Mouse (Mus musculus): Measurements from ENCODE around the gene Nos2. TPM values are rescaled to one million over a fixed set of nuclear protein-coding genes. Genes with fewer than 3 reads are reported as not detected.
"Not testable (repeated sequence)": the region's sequence is repeated elsewhere in the genome, so short reads cannot be mapped to it uniquely, and the experiment has no call there.

The Nos2 gene
- polyA plus RNA-seq, 1 experiment from 2014 or later, result 0.89 TPM

GRCm38 (mm10) chr11:79005578-79006394, 85.2 kb downstream of the Nos2 start:
- 90% methylated on average over 14 of the region's 14 CpGs for WGBS
- Histone ChIP-seq H3K4me3 (no peak overlapping the region), H3K27me3 (ENCODE audit: poor library complexity, severe bottlenecking) (no peaks in the 10 kb centered on the region), H3K27ac (no peak overlapping the region), H3K9me3 (no peaks in the 10 kb centered on the region), H3K36me3 (replicated peaks) (no peaks in the 10 kb centered on the region), H3K4me1 (peaks cover 16% of the 10 kb centered on the region)
- no peak for DNase-seq (ENCODE audit: extremely low spot score, low spot score)

GRCm38 (mm10) chr11:79006417-79006816, 85.8 kb downstream of the Nos2 start:
- H3K36me3 ChIP-seq (replicated peaks), result no peaks in the 10 kb centered on the region
- WGBS, result 83% methylated on average over 5 of the region's 5 CpGs

GRCm38 (mm10) chr11:79007356-79007755, 86.8 kb downstream of the Nos2 start:
- DNase-seq (ENCODE audit: extremely low spot score, low spot score); H3K9me3 ChIP-seq; H3K27me3 ChIP-seq (ENCODE audit: poor library complexity, severe bottlenecking); H3K36me3 ChIP-seq (replicated peaks); H3K27ac ChIP-seq; H3K4me3 ChIP-seq: not testable (repeated sequence)
- H3K4me1 ChIP-seq, result peaks cover 13% of the 10 kb centered on the region
- WGBS, result 92% methylated on average over 3 of the region's 3 CpGs

More at GRCm38 (mm10) chr11:79006417-79006816, 85.8 kb downstream of the Nos2 start:
- Histone ChIP-seq H3K27ac (no peak overlapping the region), H3K9me3 (no peaks in the 10 kb centered on the region), H3K4me1 (peaks cover 16% of the 10 kb centered on the region), H3K27me3 (ENCODE audit: poor library complexity, severe bottlenecking) (no peaks in the 10 kb centered on the region), H3K4me3 (no peak overlapping the region)
- no peak for DNase-seq (ENCODE audit: extremely low spot score, low spot score)

DNA sequence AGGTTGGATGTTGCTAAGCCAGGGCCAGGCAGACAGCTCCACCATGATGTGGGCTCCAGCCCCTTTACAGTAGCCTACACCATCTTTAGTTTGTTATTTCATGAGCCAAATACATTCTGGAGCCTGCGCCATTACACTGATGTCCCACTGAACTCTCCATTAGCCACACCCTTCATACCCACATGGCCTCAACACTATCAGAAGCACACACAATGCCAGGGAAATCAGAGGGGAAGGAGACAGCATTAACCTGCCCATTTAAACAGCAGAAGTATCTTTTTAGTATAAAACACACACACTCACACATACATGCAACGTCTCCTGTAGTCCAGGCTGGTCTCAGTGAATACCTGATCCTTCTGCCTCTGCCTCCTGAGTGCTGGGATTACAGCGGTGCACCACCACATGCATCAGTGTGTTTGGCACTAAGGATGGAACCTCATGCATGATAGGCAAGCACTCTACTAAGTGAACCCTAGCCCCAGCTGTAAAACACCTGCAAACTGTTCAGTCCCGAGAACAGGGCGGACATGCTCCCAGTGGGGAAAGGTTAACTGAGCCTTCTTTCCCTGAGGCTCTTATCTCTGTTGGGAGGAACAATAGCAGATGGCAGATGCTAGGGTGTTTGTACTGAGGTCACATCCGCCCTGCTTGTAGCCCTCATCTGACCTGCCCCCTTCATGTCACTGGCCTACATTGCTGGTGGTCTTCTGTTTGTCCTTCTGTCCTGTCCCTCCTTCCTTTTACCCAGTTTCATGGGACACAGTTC, 87.6 kb downstream of the Nos2 start:
- Histone ChIP-seq H3K4me1 (0 out of 2 replicates have a peak, but pooled peaks cover 8% of the 10 kb centered on the region), H3K9me3 (no peaks in the 10 kb centered on the region), H3K36me3 (replicated peaks) (no peaks in the 10 kb centered on the region), H3K27ac (no peak overlapping the region), H3K27me3 (ENCODE audit: poor library complexity, severe bottlenecking) (no peaks in the 10 kb centered on the region), H3K4me3 (no peak overlapping the region)
- DNase-seq (ENCODE audit: extremely low spot score, low spot score), result no peak
- WGBS, result 79% methylated on average over 6 of the region's 6 CpGs

GRCm38 (mm10) chr11:79008891-79009290, 88.3 kb downstream of the Nos2 start:
- H3K4me3 ChIP-seq, result no peak overlapping the region
- no peak for DNase-seq (ENCODE audit: extremely low spot score, low spot score)
- no peaks in the 10 kb centered on the region for H3K36me3 ChIP-seq (replicated peaks)
- H3K27me3 ChIP-seq (ENCODE audit: poor library complexity, severe bottlenecking), result no peaks in the 10 kb centered on the region
- no peaks in the 10 kb centered on the region for H3K9me3 ChIP-seq
- peaks cover 11% of the 10 kb centered on the region for H3K4me1 ChIP-seq
- 91% methylated on average over 7 of the region's 7 CpGs for WGBS
- no peak overlapping the region for H3K27ac ChIP-seq

Other genes with a start within 250 kb of the Nos2 start
- gene Nlk, start 223.4 kb upstream of the Nos2 start, polyA plus RNA-seq (2016; fragmentation: Nextera tagmentation; extraction: Ambion mirVana), result 14.1 and 20.4 TPM in 2 replicates
- gene Ccnq, start 169.1 kb upstream of the Nos2 start, polyA plus RNA-seq (2016; fragmentation: Nextera tagmentation; extraction: Ambion mirVana), result 40.1 and 40.8 TPM in 2 replicates
- 23.4 and 26.2 TPM in 2 replicates for gene Lyrm9, start 94.2 kb upstream of the Nos2 start, polyA plus RNA-seq (2016; fragmentation: Nextera tagmentation; extraction: Ambion mirVana)
- gene Lgals9, start 64.2 kb downstream of the Nos2 start, polyA plus RNA-seq (2016; fragmentation: Nextera tagmentation; extraction: Ambion mirVana), result 2.0 and 2.6 TPM in 2 replicates
- gene Ksr1, start 225.6 kb downstream of the Nos2 start, polyA plus RNA-seq (2016; fragmentation: Nextera tagmentation; extraction: Ambion mirVana), result 1.9 and 2.8 TPM in 2 replicates

Measured in forebrain, embryonic 10.5 days (tissue).